Mouse (Mus musculus): ENCODE data around the gene Tmem33. TPM values are rescaled to one million over a fixed set of nuclear protein-coding genes. Genes with fewer than 3 reads are reported as not detected.

Tmem33 gene
- 10 to 100 TPM; 56.0 to 77.0 (median 57.4) TPM for polyA plus RNA-seq (2017; shearing (Covaris generic))

DNA sequence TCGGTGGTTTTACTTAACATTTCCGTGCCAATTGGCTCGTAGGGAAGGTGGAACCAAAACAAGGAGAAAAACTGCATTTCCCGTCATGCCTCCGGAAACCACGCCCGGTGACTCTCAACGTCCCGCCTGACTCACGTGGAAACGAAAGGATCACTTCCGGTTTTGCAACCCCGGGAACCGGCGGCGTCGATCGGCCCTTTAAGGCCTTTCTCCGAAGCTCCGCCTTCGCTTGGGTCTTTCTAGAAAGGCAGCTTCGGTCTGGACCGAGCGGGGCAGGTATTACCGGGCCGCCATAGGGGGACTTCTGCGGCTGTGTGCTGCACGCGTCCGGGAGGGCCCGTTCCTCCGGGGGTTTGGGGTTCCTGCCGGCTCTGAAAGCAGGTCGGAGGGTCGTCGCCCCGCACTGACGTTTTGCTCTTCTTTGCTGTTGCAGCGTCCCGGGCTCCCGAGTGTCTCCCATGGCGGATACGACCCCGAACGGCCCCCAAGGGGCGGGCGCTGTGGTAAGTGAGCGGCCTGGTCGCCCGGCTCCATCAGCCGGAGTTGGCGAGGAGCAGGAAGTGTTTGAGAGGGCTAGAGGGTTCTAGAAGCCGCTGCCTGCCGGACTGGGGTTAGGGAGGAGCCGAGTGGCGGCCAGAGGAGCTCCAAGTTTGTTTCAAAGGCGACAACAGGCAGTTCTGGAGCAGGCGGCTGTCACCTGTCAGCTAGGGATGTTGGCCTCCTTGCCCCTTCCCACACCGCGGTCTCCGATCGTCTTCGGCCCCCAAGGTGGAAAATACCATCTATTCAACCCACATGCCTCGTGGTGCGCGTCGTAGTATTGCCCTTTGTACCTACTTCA lies at the start of gene Tmem33:
Tmem33 (plus strand) TSS at position 35 of the 841 bp plus-strand sequence.
- peak; percentile 97 for ATAC-seq

DNA sequence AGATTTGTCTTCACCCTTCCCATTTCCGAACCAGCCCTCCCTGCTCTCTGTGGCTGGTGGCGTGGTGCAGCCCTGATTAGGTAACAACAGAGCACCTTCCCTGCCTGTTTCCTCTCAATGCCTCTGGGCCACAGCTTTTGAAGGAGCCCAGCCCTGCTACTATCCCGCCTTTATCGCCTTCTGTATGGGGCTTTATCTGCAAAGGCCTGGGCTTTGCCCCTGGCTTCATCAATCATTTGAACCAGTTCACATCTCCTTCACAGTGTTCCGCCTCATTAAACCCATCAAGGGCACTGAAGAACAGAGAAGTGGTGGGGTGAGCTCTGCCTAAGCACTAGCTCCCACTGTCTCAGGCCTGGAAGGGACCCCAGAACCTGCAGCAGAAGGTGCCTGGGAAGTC lies 47.2 kb upstream of the Tmem33 start:
- no peak for ATAC-seq

DNA sequence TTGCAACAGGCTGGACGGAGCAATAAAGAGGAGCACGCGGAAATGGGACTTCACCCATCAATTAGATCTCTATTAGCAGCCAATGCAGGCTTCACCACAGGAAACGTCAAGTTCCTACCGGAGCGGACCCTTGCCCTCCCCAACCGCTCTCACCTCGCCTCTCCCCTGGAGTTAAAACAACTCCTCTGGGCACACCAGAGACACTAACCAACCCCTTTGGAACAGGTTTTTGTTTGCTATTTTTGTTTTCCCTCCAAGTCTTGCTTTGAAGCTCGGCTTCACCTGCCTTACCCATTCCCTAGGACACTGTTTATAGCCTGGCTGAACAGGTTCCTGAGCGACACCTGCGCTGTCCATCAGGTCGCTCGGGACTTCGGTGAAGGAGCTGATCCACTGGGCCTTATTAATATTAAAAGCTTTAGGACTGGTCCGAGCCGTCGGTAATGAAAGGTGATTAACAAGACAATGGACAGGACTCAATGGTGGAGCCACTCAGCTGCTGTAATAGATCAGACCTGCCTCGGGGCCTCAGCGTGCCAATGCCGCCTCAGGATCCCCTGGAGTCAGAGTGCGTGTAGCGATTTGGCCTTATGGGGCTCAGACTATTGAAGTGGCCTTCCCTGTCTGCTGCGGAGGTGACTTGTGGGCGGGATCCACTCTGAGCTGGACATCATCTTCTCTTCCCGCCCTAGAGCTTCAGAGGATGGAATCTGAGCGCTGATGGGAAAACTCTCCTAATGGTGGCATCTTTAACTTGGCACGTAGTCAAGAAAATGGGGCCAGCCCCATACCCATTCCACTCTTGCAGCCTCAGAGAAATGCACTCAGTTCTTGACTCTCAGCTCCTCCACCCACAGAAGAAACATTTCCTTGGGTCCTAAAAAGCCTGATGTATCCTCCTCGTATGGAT lies 45.0 kb upstream of the Tmem33 start:
- no peak for ATAC-seq

DNA sequence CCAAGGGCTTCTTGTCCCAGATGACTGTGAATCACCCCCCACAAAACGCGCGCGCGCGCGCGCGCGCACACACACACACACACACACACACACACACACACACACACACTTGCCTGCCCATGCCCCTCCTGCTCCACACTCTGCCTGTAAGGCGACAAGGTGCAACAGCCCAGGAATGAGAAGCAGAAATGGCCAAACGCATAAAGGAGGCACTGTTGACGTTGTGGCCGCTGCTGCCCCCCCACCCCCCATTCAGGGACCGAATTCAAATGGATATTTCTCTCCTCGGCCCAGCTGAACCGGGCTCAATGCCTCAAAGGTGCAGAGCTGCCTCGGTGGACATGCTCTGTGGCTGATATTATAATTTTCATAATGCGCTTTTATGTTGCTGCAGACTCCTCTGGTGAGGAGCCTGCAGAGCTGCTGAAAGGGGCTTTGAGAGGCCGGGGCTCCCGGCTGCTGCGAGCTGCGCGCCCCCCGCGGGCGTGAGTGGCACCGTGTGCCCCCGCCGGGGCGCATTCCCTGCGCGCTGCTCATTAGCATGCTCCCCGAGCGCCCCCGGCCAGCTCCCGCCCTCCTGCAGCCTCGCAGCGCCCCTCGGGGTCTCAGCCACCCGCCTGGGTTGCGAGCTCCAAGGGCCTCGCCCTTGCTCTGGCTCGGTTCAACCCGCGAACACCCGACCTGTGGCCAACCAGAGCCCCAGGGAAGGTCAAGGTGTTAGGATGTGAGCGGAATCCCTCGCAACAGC lies 44.2 kb upstream of the Tmem33 start:
- ATAC-seq = no peak

DNA sequence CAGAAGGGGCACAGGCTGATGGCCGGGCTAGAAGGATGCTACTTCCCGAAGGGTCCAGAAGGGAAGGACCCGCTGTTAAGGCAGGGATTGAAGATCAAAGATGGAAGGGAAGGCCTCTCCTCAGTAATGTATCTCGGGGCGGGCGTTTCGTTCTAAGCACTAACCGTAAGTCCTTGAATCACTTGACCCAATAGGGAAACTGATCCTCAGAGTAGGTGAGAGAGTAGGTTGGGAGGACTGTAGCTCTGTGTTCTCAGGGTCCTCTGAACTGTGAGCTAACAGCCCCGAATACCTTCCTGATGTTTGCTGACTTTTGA lies 43.6 kb upstream of the Tmem33 start:
- ATAC-seq = no peak

DNA sequence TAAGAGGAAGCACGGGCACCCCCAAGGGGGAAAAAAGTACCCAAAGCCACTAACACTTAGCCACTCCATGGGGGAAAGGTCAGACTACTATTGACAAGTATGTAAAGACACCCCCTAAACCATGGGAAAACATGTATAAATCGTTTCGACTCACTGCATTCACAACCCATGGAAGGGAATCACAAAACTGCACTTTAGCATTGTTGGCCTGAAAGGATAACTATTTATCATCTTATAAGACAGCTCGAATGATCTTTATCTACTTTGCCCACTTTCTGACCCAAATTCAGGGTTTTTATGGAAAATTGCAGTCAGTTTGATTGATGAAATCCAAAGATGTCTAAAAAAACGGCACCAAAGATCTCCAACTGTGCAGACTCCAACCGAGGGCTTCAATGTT lies 38.5 kb upstream of the Tmem33 start:
- ATAC-seq = no peak

DNA sequence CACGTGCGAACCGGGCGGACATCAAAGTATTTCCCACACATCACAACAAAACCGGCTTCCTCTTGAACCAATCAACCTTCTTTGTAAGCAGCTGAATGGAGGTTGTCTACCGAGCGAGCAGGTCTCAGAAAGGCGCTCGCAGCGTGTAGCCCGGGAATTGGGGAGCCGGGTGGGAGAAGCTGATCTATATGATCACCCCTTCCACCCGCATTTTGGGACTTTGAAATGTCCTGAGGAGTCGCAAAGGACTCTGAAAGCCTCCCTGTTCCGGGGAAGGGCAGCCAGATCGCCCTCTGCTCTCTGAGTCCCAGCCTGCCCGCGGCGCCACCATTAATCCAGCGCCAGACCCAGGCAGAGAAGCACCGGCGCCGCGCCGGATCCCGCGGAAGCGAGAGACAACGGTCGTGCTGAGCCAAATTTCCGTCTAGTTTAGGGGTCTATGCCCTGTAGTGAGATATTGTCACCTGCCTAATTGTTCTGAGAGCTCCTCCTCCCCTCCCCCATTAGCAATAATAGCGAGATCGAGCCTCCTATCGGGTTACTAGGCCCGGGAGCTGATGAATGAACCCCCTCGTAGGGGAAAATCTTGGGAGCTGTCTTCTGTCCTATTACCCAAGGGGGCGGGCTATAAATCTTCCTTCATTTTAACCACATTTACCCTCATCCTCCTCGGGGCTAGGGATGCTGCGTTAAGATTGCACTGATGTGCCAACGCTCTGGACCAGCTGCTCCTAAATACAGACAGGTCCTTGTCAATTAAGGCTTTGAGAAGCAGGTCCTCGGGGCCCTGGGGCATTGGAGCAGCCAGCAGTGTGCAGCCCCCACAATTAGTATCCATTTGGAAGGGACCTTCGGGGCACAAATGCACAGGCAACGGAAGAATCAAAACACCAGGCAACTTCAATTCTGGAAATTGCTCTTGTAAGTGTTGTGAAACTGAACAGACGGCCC lies 37.6 kb upstream of the Tmem33 start:
- ATAC-seq = no peak

DNA sequence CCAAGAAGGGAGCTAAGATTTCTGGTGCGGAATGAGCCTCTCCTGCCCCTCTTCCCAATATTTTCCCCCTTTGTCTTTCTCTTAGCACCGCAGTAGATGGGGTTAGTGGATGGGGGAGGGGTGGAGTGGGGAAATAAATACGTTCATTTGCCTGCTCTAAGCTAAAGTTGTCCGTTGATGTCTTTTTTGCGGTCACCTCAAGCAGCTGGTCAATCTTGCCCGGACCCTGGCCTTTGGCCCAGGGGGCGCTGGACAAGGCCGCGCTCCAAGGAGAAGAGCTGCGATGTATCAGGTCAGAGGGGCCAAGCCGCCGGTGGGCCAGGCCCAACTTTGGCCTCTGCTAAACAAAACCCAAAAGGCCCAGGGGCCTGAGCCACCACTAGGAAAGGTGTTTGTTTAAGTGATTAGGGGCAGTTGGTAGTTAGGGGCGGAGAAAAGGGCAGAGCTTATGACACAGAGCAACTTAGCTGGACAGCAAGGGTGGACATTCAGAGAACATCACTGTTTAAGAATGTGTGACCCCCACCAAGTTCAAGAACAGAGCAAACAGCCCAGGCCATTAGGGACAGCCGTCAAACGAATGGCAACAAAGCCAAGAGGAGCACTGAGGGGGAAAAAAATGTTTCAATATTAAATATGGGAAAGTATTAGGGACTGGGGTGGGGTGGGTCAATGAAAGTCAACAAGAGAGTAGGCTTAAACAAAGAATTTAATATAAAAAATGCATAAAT lies 36.8 kb upstream of the Tmem33 start:
- no peak for ATAC-seq

DNA sequence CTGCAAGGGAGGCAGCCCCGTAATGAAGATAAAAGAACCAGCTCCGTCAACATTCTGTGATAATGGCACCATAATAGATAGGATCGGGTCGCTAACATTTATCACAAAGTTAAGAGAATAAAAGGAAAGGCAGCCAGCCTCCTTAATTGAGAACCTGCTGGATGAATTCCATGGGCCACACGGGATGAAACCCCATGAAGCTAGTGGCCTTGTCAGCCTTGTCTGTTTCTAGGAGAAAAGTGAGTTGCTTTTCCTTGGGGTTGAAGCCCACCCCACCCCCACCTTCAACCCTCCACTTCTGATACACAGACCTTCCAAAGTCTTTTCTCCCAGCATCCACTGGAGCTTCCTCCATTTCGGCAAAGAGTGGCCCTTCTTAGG lies 36.3 kb upstream of the Tmem33 start:
- no peak for ATAC-seq

DNA sequence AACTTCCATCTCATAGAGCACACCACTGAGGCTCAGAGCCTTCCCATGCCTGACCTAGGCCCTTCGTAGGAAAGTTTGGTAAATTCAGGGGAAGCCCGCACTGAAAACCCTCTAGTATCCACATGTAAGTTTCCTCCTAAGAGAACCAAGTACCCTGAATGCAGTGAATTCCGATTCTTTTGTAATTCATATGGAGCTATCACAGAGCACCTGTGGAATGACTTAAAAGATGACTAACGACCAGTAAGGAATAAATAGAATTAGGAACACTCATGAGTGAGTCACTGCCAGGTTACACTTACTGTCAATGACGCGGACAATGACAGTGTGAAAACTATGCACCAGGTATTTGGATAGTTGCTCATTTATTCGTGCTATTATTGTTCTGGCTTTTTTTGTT lies 34.6 kb upstream of the Tmem33 start:
- ATAC-seq = no peak

DNA sequence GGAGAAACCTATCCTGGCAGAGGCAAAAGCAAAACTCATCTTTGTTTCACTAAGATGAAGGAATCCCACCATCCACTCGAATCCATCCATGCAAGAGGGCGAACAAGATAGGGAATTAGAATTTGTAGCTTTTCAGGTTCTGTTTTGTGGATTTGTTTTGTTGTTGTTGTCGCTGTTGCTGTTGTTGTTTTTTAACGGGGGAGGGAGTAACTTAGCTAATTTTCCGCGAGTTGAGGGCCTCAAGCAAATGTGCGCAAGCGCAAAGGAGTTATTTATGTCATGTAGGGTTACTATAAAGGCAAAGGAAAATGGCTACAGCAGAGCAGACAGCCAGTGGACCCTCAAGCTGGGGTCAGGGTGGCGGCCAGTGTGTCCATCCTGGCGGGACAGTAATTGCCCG lies 33.1 kb upstream of the Tmem33 start:
- ATAC-seq = no peak

DNA sequence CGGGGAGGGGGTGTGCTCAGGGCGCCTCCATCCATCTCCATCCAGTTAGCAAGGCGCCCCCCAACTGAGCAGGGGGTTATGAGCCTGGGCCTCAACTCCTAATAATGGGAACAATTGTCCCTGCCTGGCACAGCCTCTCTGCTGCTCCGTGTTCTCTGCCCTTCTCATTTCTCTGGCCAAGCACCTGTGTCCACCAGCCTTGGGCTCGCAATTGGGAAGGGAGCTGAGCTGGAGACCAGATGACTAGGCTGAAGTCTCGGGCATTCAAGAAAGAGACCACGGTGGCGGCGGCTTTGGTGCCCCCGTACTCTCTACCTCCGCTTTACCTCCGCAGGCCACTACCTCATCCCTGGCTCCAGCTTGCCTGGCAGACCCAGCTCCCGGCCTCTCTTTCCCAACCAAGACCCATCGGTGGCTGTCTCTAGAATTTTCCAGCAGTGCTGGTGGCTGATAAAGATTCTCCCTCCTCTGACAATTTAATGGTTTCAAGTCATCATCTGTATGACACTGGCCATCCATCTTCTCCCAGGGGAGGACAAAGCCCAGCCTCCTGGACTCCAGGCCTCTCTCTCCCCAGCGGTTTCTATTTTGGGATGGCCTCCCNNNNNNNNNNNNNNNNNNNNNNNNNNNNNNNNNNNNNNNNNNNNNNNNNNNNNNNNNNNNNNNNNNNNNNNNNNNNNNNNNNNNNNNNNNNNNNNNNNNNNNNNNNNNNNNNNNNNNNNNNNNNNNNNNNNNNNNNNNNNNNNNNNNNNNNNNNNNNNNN lies 32.5 kb upstream of the Tmem33 start:
- ATAC-seq = no peak

DNA sequence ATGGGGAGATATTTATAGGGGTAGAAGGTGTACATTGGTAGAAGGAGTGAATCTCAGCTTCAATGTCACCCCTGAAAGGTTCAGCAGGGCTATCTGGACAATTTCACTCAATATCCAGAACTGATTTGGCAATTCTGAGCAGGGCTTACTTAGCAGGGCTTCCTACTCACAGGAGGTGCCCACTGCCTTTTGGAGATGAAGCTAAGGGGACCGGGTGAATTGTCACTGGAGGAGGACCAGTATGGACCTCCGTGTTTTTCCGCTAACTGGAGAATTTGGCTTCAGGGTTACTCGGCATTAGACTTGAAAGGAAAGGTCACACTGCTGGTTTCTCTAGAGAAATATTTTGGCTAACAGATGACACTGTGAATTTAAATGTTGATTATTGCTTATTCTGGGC lies 25.7 kb upstream of the Tmem33 start:
- ATAC-seq = no peak

DNA sequence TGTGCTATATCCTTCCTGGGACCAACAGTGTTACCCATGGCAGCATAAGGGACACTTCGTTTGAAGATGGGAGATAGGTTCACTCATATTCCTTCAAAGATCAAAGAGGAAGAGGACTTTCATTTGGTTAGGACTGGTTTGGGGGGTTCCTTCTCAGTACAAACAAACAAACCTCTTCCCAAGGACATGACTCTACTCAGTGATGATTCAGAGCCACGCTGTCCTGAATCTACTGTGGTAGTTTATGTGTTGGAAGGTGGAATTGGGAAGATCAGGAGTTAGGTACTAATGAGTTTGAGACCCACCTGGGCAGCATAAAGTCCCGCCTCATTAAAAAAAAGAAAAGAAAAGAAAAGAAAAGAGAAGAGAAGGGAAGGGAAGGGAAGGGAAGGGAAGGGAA lies 24.9 kb upstream of the Tmem33 start:
- no peak for ATAC-seq

DNA sequence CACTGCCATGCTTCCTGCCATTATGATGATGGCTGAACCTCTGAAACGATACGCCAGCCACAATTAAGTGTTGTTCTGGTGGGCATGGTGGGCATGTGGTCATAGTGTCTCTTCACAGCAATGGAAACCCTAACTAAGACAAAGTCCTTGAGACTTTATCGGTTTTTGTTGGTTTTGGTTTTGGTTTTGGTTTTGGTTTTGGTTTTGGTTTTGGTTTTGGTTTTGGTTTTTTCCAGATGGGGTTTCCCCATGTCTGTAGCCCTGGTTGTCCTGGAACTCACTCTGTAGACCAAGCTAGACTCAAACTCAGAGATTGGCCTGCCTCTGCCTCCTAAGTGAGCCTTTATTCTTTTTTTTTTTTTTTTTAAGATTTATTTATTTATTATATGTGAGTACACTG lies 23.8 kb upstream of the Tmem33 start:
- ATAC-seq = peak; percentile 37

DNA sequence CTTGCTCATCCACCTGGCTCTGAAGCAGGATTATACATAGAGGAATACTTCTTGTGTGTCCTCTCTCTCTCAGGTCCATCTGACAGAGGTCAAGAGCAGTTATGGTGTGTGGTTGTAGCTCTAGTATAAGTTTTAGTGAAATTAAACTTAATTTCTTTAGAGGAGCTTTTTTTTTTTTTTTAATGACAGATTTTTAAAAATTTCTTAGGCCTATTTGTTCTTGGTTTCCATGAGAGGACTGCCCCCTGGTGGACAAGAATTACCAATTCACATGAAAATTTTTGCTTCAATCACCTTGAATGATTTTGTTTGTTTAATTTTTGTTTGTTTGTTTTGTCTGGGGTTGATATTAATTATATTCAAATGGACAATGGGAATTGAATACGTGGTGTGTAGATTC lies 22.1 kb upstream of the Tmem33 start:
- ATAC-seq = peak; percentile 27

DNA sequence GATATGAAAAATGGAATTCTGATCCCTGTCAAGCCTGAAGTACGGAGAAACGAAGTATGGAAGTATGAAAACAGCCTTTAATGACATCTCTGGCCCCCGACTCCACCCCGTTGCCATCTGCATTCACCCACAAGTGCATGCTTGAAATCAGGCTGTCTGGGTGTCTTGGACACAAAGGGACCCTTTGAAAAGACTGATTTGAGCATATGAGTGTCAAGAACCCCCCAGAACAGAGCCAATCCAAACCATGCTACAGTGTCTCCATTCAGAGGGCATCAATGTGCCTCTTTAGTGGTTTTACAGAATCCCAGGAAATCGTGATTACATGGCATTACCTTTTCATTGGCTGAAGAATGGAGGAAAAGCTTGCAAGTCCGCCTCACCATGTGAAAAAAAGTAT lies 18.7 kb upstream of the Tmem33 start:
- ATAC-seq = no peak

DNA sequence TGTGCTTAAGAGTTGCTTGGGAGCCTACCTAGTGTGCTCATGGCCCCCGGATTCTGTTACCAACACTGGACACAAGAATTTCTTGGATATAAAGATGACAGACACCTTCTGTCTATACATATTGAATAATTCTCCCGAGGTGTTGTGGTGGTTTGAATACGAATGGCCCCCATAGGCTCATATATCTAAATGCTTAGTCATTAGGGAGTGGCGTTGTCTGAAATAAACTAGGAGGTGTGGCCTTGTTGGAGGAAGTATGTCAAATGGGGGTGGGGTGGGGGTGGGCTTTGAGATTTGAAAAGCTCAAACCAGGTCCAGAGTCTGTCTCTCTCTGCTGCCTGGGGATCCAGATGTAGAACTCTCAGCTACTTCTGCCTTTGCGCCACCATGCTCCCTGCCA lies 17.1 kb upstream of the Tmem33 start:
- ATAC-seq = no peak

DNA sequence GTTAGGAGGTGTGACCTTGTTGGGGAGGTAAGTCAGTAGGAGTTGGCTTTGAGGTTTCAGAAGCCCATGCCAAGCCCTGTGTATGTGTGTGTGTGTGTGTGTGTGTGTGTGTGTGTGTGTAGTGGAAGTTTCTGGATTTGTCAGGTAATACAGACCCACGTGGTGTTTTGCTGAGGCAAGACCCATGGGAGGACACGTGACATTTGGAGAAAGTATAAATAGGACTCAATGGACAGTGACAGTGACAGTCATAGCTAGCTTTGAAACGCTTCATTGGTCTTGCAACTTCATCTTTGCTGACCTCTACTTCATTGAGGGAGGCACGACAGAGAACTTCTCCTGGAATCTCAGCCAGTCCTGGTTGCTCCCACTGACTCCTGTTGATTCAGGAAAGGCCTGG lies 8.1 kb upstream of the Tmem33 start:
- ATAC-seq = no peak

DNA sequence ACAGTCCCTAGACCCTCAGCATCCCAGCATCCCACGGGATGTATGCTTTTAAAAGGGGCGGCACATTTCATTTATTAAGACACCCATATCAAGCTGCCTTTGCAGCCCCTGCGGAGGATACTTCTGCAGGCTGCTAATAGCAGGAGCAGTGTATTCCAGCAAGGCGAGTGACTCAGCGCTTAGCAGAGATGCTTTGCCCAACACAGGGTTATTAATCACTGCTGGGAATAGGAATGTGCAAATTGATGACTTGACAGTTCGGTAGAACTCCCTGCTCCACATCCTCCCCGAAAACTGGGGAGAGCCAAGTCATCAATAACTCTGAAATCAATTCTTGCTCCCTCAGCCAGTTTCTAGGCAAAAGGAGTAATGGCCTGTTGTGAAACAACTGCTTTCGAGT lies 4.7 kb upstream of the Tmem33 start:
- no peak for ATAC-seq

DNA sequence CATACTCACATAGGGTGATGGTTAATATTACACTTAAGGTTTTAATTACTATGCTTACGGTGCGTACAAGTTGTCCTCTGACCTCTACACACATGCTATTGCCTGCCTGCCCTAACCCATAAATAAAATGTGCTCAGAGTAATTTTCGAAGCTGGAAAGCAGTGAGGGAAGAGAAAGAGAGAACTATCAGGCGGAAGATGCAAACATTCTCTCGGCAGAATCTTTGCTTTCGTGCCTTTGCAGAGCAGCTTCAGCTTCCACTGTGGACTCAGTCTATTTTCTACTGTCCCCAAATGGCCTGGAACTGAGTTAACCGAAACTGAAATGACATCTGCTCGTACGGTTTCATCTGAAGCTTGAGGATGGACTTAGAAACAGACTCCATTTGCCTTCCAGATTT lies 1.9 kb upstream of the Tmem33 start:
- no peak for ATAC-seq
